9 mouse cellular contexts compared by ENCODE assay signal in genomic region chr2:101289168-101289567, GRCm38 (mm10).
DNase-seq lines count a peak whose midpoint lies in the region; TF ChIP-seq lines count a peak whose summit lies in the region.
"Had no signal": no experiment of that assay in that cellular context is flagged by ENCODE, and none has a peak within 500 bp of the region (broad histone marks: within the 10 kb centered on the region; RNA-seq: fewer than 3 reads in every experiment).

No protein-coding gene starts in this region.

- TF ChIP-seq POLR2A in MEL (IDR thresholded peaks at IDR 0.05; ENCODE audit: control insufficient read depth in 1 of 2, insufficient read depth in 1 of 2, low read depth in 1 of 2, low read length in 2 of 2, poor library complexity in 1 of 2): no peak

- H3K27ac ChIP-seq in MEL (ENCODE audit: control insufficient read depth, low read depth, low read length): no peak overlapping the region
- H3K27ac ChIP-seq: forebrain, embryonic 12.5 days; limb, embryonic 13.5 days had no signal

- H3K9me3 ChIP-seq in E14TG2a.4 (ENCODE audit: low read length) (no peaks in the 10 kb centered on the region), MEL (replicated peaks; ENCODE audit: insufficient read depth, low read length) (no peaks in the 10 kb centered on the region)
- H3K9me3 ChIP-seq: forebrain, embryonic 12.5 days; limb, embryonic 13.5 days had no signal

- H3K36me3 ChIP-seq in E14TG2a.4 (ENCODE audit: insufficient read depth, low read length): no peaks in the 10 kb centered on the region
- no peaks in the 10 kb centered on the region for H3K36me3 ChIP-seq in MEL (ENCODE audit: control insufficient read depth in 1 of 2, insufficient read depth in 2 of 2, low read length in 2 of 2)
- H3K36me3 ChIP-seq: forebrain, embryonic 12.5 days; limb, embryonic 13.5 days had no signal

- no peaks in the 10 kb centered on the region for H3K79me2 ChIP-seq in MEL (ENCODE audit: control insufficient read depth, insufficient read depth, low read length, poor library complexity)

- no peak overlapping the region for H3K9ac ChIP-seq in MEL (ENCODE audit: control insufficient read depth, low read depth, low read length, poor library complexity, severe bottlenecking)
- H3K9ac ChIP-seq: forebrain, embryonic 12.5 days; limb, embryonic 13.5 days had no signal

- DNase-seq in kidney, postnatal 4 days: peak; percentile 29 to 38
- DNase-seq in kidney, adult 9 months: no peak
- peak; percentile 24 for DNase-seq in MEL (ENCODE audit: low read depth, low spot score)
- DNase-seq in induced T-regulatory cell, adult 2 months (ENCODE audit: low read depth): peak; percentile 1
- no peak for DNase-seq in layer of hippocampus, adult 11-12 months (ENCODE audit: low spot score)
- DNase-seq in adrenal gland, adult (ENCODE audit: inconsistent age in 2 of 2, low spot score in 1 of 2): no peak

- TF ChIP-seq EP300 in MEL (IDR thresholded peaks at IDR 0.05; ENCODE audit: low read depth in 1 of 2, low read length in 2 of 2): no peak

- H3K4me1 ChIP-seq in E14TG2a.4 (replicated peaks; ENCODE audit: low read depth, low read length): no peaks in the 10 kb centered on the region
- H3K4me1 ChIP-seq in MEL (ENCODE audit: control insufficient read depth in 1 of 2, insufficient read depth in 2 of 2, low read length in 2 of 2): no peaks in the 10 kb centered on the region
- H3K4me1 ChIP-seq: limb, embryonic 13.5 days had no signal

- H3K4me3 ChIP-seq in E14TG2a.4 (replicated peaks; ENCODE audit: low read length) (no peak overlapping the region), MEL (ENCODE audit: control insufficient read depth in 1 of 2, insufficient read depth in 1 of 2, low read depth in 2 of 2, low read length in 2 of 2) (no peak overlapping the region)
- H3K4me3 ChIP-seq: forebrain, embryonic 12.5 days; limb, embryonic 13.5 days had no signal

- peak; percentile 21 for TF ChIP-seq RAD21 in MEL (IDR thresholded peaks at IDR 0.05; ENCODE audit: low read depth, low read length)

- TF ChIP-seq CTCF in E14TG2a.4 (conservative IDR thresholded peaks at IDR 0.05; ENCODE audit: low read length): peak; percentile 64
- peak; percentile 41 to 56 (median 54) for TF ChIP-seq CTCF in MEL (IDR thresholded peaks at IDR 0.05 in 2 of 3, conservative IDR thresholded peaks at IDR 0.05 in 1 of 3; ENCODE audit: control insufficient read depth in 1 of 3, insufficient read depth in 1 of 3, low read depth in 2 of 3, low read length in 3 of 3, poor library complexity in 1 of 3, severe bottlenecking in 1 of 3)

- H3K27me3 ChIP-seq in E14TG2a.4 (ENCODE audit: insufficient read depth, low read length) (no peaks in the 10 kb centered on the region), MEL (ENCODE audit: control insufficient read depth in 1 of 2, insufficient read depth in 2 of 2, low read length in 2 of 2) (no peaks in the 10 kb centered on the region)
- H3K27me3 ChIP-seq: forebrain, embryonic 12.5 days; limb, embryonic 13.5 days had no signal

TF ChIP-seq in MEL, 35 proteins besides CTCF, POLR2A, EP300 and RAD21:
- TF ChIP-seq MAX (IDR thresholded peaks at IDR 0.05; ENCODE audit: low read length): no peak
- peak; percentile 71 for TF ChIP-seq SMC3 (IDR thresholded peaks at IDR 0.05; ENCODE audit: low read depth, low read length)

Comparison
In these comparisons a context has a peak if more than half of its experiments do, and no peak if none do; other contexts are left out.
1. DNase-seq: peak in kidney, postnatal 4 days (2 of 2), MEL (single experiment) and induced T-regulatory cell, adult 2 months (single experiment); none in kidney, adult 9 months (single experiment), layer of hippocampus, adult 11-12 months (single experiment) and adrenal gland, adult (0 of 2).